Mouse (Mus musculus) kidney, postnatal 0 days (tissue): ENCODE data around the gene Fez2. TPM values are rescaled to one million over a fixed set of nuclear protein-coding genes. Genes with fewer than 3 reads are reported as not detected.

Experiments used
- ATAC-seq: fragments of 200-750 bp; cut with Nextera tagmentation; replicated peaks from 2 replicates; pipeline ENCODE4 v1.8.0; 2017; ENCODE audit warnings: low read depth, moderate number of reproducible peaks, moderate TSS enrichment, moderate library complexity; ENCODE audit not compliant: low FRiP score
- DNase-seq: peaks from one replicate; pipeline ENCODE4 v3.0.0-alpha.2; 2016; ENCODE audit warnings: low spot score
- H3K27ac ChIP-seq: fragments of 300-500 bp; sonication (generic); 2 replicates; pipeline ENCODE4 v1.5.1; 2014; ENCODE audit warnings: mild to moderate bottlenecking
- H3K27me3 ChIP-seq: fragments of 300-500 bp; sonication (generic); 2 replicates; pipeline ENCODE4 v1.6.1; 2014; ENCODE audit warnings: low read length, mixed read lengths; ENCODE audit not compliant: insufficient read depth
- H3K36me3 ChIP-seq: fragments of 300-500 bp; sonication (generic); 2 replicates; pipeline ENCODE4 v1.6.1; 2014; ENCODE audit warnings: low read length, mixed read lengths; ENCODE audit not compliant: insufficient read depth
- H3K4me1 ChIP-seq: fragments of 300-500 bp; sonication (generic); replicated peaks from 2 replicates; pipeline ENCODE4 v1.6.1; 2014; ENCODE audit warnings: antibody characterized with exemption, low read length, mixed read lengths; ENCODE audit not compliant: insufficient read depth
- H3K4me2 ChIP-seq: fragments of 300-500 bp; sonication (generic); 2 replicates; pipeline ENCODE4 v1.6.1; 2014; ENCODE audit warnings: mild to moderate bottlenecking, low read length, moderate library complexity, mixed read lengths
- H3K4me3 ChIP-seq: fragments of 300-500 bp; sonication (generic); replicated peaks from 2 replicates; pipeline ENCODE4 v1.5.1; 2014; ENCODE audit warnings: low read depth, low read length
- H3K9ac ChIP-seq: fragments of 300-500 bp; sonication (generic); 2 replicates; pipeline ENCODE4 v1.6.1; 2014; ENCODE audit warnings: low read depth, low read length
- H3K9me3 ChIP-seq: fragments of 300-500 bp; sonication (generic); replicated peaks from 2 replicates; pipeline ENCODE4 v1.6.1; 2016; ENCODE audit warnings: low read length, inconsistent platforms, mixed read lengths
- CTCF ChIP-seq: IDR thresholded peaks from 2 replicates; pipeline ENCODE4 v1.5.1; 2016; ENCODE audit warnings: antibody characterized with exemption, low read depth, mild to moderate bottlenecking, moderate library complexity
- WGBS: fragments of 180-500 bp; shearing (Covaris S2); extraction: QIAGEN DNeasy Blood & Tissue Kit; methylation state at CpG from one replicate; pipeline ENCODE4 v1.1.7; 2014; 5-methylcytosine and 5-hydroxymethylcytosine counted together
- polyA plus RNA-seq: library from polyadenylated mRNA; unstranded; fragments of >200 nt; fragmentation: Nextera tagmentation; extraction: Ambion mirVana; gene quantifications from 2 replicates; pipeline ENCODE4 v1.2.1, GENCODE M21; 2015

The Fez2 gene
- polyA plus RNA-seq, 1 experiment from 2014 or later = 46.5 TPM

- H3K9me3 ChIP-seq = no peaks in the 10 kb centered on the region
- H3K4me2 ChIP-seq = no peak overlapping the region
- TF ChIP-seq CTCF = no peak
- ATAC-seq (no peak), DNase-seq (no peak)
- H3K9ac ChIP-seq = no peak overlapping the region
- H3K27ac ChIP-seq = no peak overlapping the region
- no peaks in the 10 kb centered on the region for H3K27me3 ChIP-seq
- H3K4me1 ChIP-seq = no peaks in the 10 kb centered on the region
- WGBS = 55% methylated on average over 7 of the region's 7 CpGs
- H3K4me3 ChIP-seq = no peak overlapping the region
- H3K36me3 ChIP-seq = peaks cover 24% of the 10 kb centered on the region
These were observed 51.9 kb downstream of the Fez2 start for GRCm38 (mm10) chr17:78366070-78366469.

GRCm38 (mm10) chr17:78364555-78365302 lies 53.2 kb downstream of the Fez2 start:
- Histone ChIP-seq H3K27me3 (no peaks in the 10 kb centered on the region), H3K9me3 (no peaks in the 10 kb centered on the region), H3K4me2 (no peak overlapping the region), H3K27ac (no peak overlapping the region), H3K36me3 (peaks cover 17% of the 10 kb centered on the region), H3K4me3 (no peak overlapping the region), H3K9ac (no peak overlapping the region), H3K4me1 (no peaks in the 10 kb centered on the region)
- WGBS = 59% methylated on average over 23 of the region's 23 CpGs
- TF ChIP-seq CTCF = peak; percentile 52; the same call in 1 of the 2 replicates
- ATAC-seq (peak; percentile 68; the same call in 1 of the 2 replicates), DNase-seq (peak; percentile 54)

- no peaks in the 10 kb centered on the region for H3K9me3 ChIP-seq
- H3K4me2 ChIP-seq = no peak overlapping the region
- no peak overlapping the region for H3K4me3 ChIP-seq
- TF ChIP-seq CTCF = no peak
- no peaks in the 10 kb centered on the region for H3K27me3 ChIP-seq
- ATAC-seq (no peak), DNase-seq (no peak)
- H3K27ac ChIP-seq = peak overlapping the region; percentile 48; the same call in 1 of the 2 replicates
- H3K36me3 ChIP-seq = peaks cover 6% of the 10 kb centered on the region; the same call in 1 of the 2 replicates
- no peak overlapping the region for H3K9ac ChIP-seq
- no peaks in the 10 kb centered on the region for H3K4me1 ChIP-seq
- 65% methylated on average over 13 of the region's 13 CpGs for WGBS
These were observed 55.8 kb downstream of the Fez2 start for GRCm38 (mm10) chr17:78361939-78362728.

- DNase-seq = no peak
- H3K9ac ChIP-seq = no peak overlapping the region
- H3K4me3 ChIP-seq = no peak overlapping the region
- H3K27ac ChIP-seq = no peak overlapping the region
- no peaks in the 10 kb centered on the region for H3K27me3 ChIP-seq
- H3K4me1 ChIP-seq = no peaks in the 10 kb centered on the region
- WGBS = 76% methylated on average over 7 of the region's 7 CpGs
- H3K4me2 ChIP-seq = no peak overlapping the region
- H3K36me3 ChIP-seq = peaks cover 23% of the 10 kb centered on the region
- TF ChIP-seq CTCF = no peak
- H3K9me3 ChIP-seq = no peaks in the 10 kb centered on the region
- ATAC-seq = no peak
These were observed 59.7 kb downstream of the Fez2 start for GRCm38 (mm10) chr17:78358251-78358726.

GRCm38 (mm10) chr17:78357753-78358152 lies 60.2 kb downstream of the Fez2 start:
- H3K27ac ChIP-seq = no peak overlapping the region

GRCm38 (mm10) chr17:78355611-78356010 lies 62.3 kb downstream of the Fez2 start:
- H3K9ac ChIP-seq = no peak overlapping the region
- no peaks in the 10 kb centered on the region for H3K27me3 ChIP-seq
- no peaks in the 10 kb centered on the region for H3K9me3 ChIP-seq
- WGBS = 92% methylated on average over 8 of the region's 8 CpGs
- H3K4me2 ChIP-seq = no peak overlapping the region
- peaks cover 27% of the 10 kb centered on the region for H3K36me3 ChIP-seq
- H3K27ac ChIP-seq = no peak overlapping the region
- no peak for DNase-seq
- H3K4me3 ChIP-seq = no peak overlapping the region
- no peak for ATAC-seq
- TF ChIP-seq CTCF = no peak
- H3K4me1 ChIP-seq = peaks cover 1% of the 10 kb centered on the region; the same call in 1 of the 2 replicates

More at GRCm38 (mm10) chr17:78357753-78358152, 60.2 kb downstream of the Fez2 start:
- TF ChIP-seq CTCF = no peak
- Histone ChIP-seq H3K36me3 (peaks cover 23% of the 10 kb centered on the region), H3K4me1 (no peaks in the 10 kb centered on the region), H3K4me3 (no peak overlapping the region), H3K9me3 (no peaks in the 10 kb centered on the region), H3K27me3 (no peaks in the 10 kb centered on the region), H3K9ac (no peak overlapping the region), H3K4me2 (no peak overlapping the region)
- WGBS = 74% methylated on average over 4 of the region's 4 CpGs
- ATAC-seq (no peak), DNase-seq (no peak)
